Mouse (Mus musculus) thymus, adult 18-20 months (tissue): ENCODE data around the gene Myh1.

Source experiments
- DNase-seq, 2 experiments: peaks; one replicate each; pipeline ENCODE4 v3.0.0; 2022; ENCODE audit warnings: mixed read lengths in 2 of 2

Myh1 gene

GRCm38 (mm10) chr11:67235639-67236358 is 35.9 kb downstream of the Myh1 start:
- DNase-seq, result no peak

- DNase-seq, result no peak
Measured at GRCm38 (mm10) chr11:67236799-67237198, 36.9 kb downstream of the Myh1 start.

- DNase-seq, result no peak
Measured at GRCm38 (mm10) chr11:67237481-67238079, 37.7 kb downstream of the Myh1 start, which contains the start of gene Myh4. Myh4 (plus strand) TSS chr11:67238029.

- no peak for DNase-seq
Measured at GRCm38 (mm10) chr11:67241051-67241450, 41.2 kb downstream of the Myh1 start.

- no peak for DNase-seq
Measured at GRCm38 (mm10) chr11:67253691-67254090, 53.8 kb downstream of the Myh1 start.

GRCm38 (mm10) chr11:67257048-67257447 is 57.2 kb downstream of the Myh1 start:
- no peak for DNase-seq

- no peak for DNase-seq
Measured at GRCm38 (mm10) chr11:67260956-67261355, 61.1 kb downstream of the Myh1 start.
